Mouse (Mus musculus) midbrain, embryonic 16.5 days (tissue): Measurements from ENCODE around the gene Plxnc1. TPM values are rescaled to one million over a fixed set of nuclear protein-coding genes. Genes with fewer than 3 reads are reported as not detected.
A peak's percentile ranks its signal among the peaks of the same experiment; 100 is the strongest.

Experiments used
- ATAC-seq: fragments of 200-750 bp; cut with Nextera tagmentation; 2 replicates; pipeline ENCODE4 v1.8.0; 2017; ENCODE audit warnings: moderate TSS enrichment
- H3K27ac ChIP-seq: fragments of 300-500 bp; sonication (generic); 2 replicates; pipeline ENCODE4 v1.5.1; 2014; ENCODE audit warnings: mild to moderate bottlenecking, low read length, mixed read lengths
- H3K27me3 ChIP-seq: fragments of 300-500 bp; sonication (generic); 2 replicates; pipeline ENCODE4 v1.6.1; 2014; ENCODE audit warnings: low read depth, low read length, mixed read lengths; ENCODE audit not compliant: control insufficient read depth, insufficient read depth
- H3K36me3 ChIP-seq: fragments of 300-500 bp; sonication (generic); 2 replicates; pipeline ENCODE4 v1.6.1; 2014; ENCODE audit warnings: mild to moderate bottlenecking, low read length, moderate library complexity, mixed read lengths; ENCODE audit not compliant: control insufficient read depth, insufficient read depth
- H3K4me1 ChIP-seq: fragments of 300-500 bp; sonication (generic); 2 replicates; pipeline ENCODE4 v1.6.1; 2014; ENCODE audit warnings: mild to moderate bottlenecking, low read length, mixed read lengths; ENCODE audit not compliant: control insufficient read depth, insufficient read depth
- H3K4me2 ChIP-seq: fragments of 300-500 bp; sonication (generic); 2 replicates; pipeline ENCODE4 v1.6.1; 2014; ENCODE audit warnings: mild to moderate bottlenecking, low read length, mixed read lengths
- H3K4me3 ChIP-seq: fragments of 300-500 bp; sonication (generic); 2 replicates; pipeline ENCODE4 v1.5.1; 2014; ENCODE audit warnings: low read depth, mild to moderate bottlenecking, low read length, moderate library complexity, mixed read lengths
- H3K9ac ChIP-seq: fragments of 300-500 bp; sonication (generic); 2 replicates; pipeline ENCODE4 v1.6.1; 2014; ENCODE audit warnings: low read depth, low read length, mixed read lengths
- H3K9me3 ChIP-seq: fragments of 300-500 bp; sonication (generic); replicated peaks from 2 replicates; pipeline ENCODE4 v1.6.1; 2014; ENCODE audit warnings: mild to moderate bottlenecking, low read length, mixed read lengths; ENCODE audit not compliant: control insufficient read depth, poor library complexity, severe bottlenecking
- WGBS: fragments of 180-500 bp; shearing (Covaris S2); extraction: QIAGEN DNeasy Blood & Tissue Kit; methylation state at CpG from one replicate; pipeline ENCODE4 v1.1.7; 2014; 5-methylcytosine and 5-hydroxymethylcytosine counted together
- polyA plus RNA-seq: library from polyadenylated mRNA; unstranded; fragments of >200 nt; fragmentation: Nextera tagmentation; extraction: Ambion mirVana; gene quantifications from 2 replicates; pipeline ENCODE4 v1.2.1, GENCODE M21; 2015

Plxnc1 gene
- polyA plus RNA-seq, 1 experiment from 2014 or later = 14.6 TPM

DNA sequence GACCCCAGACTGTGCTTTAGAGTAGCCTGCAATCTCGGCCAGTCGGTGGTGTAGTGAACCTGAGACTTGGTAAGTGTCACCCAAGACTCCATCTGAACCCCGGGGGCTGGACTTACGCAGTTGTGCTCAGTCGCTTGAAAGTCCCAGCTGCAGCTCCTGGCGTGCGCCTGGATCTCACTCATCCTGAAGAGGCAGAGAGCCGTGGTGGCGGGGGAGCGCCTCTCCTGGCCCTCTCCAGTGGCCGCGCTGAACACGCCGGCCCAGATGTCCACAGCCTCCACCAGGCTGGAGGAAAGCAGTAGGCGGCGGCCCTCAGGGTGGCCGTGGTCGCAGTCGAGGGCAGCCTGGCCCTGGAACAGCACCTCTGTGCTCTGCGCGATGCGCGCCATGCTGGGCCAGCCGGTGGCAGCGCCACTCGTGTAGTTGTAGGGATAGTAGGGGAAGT is 1.2 kb downstream of the Plxnc1 start:
- Histone ChIP-seq H3K9ac (peak overlapping the region; percentile 95), H3K27me3 (no peaks in the 10 kb centered on the region), H3K27ac (peak overlapping the region; percentile 97), H3K36me3 (no peaks in the 10 kb centered on the region), H3K4me3 (peak overlapping the region; percentile 75), H3K4me2 (peak overlapping the region; percentile 83), H3K4me1 (peaks cover 33% of the 10 kb centered on the region), H3K9me3 (no peaks in the 10 kb centered on the region)
- ATAC-seq = no peak; the same call in 1 of the 2 replicates
- 0% methylated on average over 25 of the region's 26 CpGs for WGBS

GRCm38 (mm10) chr10:94942449-94943041 is 2.1 kb downstream of the Plxnc1 start:
- 0% methylated on average over 17 of the region's 17 CpGs for WGBS
- H3K9me3 ChIP-seq = no peaks in the 10 kb centered on the region
- no peaks in the 10 kb centered on the region for H3K36me3 ChIP-seq
- peaks cover 36% of the 10 kb centered on the region for H3K4me1 ChIP-seq
- peak overlapping the region; percentile 83 for H3K4me2 ChIP-seq
- peak; percentile 18; the same call in 1 of the 2 replicates for ATAC-seq
- H3K27me3 ChIP-seq = no peaks in the 10 kb centered on the region
- peak overlapping the region; percentile 95 for H3K9ac ChIP-seq
- H3K4me3 ChIP-seq = peak overlapping the region; percentile 75
- peak overlapping the region; percentile 97 for H3K27ac ChIP-seq

DNA sequence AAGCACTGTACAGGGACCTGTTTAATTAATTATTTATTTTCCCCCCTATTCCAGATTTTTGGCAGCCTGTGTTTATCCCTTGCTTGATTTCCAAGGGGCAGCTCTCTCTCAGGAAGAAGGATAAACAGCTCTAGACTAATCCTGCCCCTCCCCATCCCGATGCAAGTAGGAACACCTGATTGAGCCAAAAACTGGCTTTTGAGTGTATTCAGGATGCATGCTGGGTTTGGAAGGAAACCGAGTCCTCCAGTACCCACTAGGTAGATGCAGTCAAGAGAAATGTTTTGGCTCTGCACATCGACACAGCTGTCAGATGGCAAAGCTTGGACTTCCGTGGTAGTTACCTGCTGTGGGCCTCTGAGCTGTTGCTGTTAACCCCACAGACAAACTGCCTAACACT is 3.1 kb downstream of the Plxnc1 start:
- WGBS = under 1% methylated on average over 4 of the region's 4 CpGs
- Histone ChIP-seq H3K4me2 (peak overlapping the region; percentile 83), H3K27me3 (no peaks in the 10 kb centered on the region), H3K36me3 (no peaks in the 10 kb centered on the region), H3K27ac (peak overlapping the region; percentile 61; the same call in 1 of the 2 replicates), H3K4me1 (peaks cover 36% of the 10 kb centered on the region), H3K9ac (peak overlapping the region; percentile 95), H3K4me3 (peak overlapping the region; percentile 75), H3K9me3 (no peaks in the 10 kb centered on the region)
- no peak for ATAC-seq

DNA sequence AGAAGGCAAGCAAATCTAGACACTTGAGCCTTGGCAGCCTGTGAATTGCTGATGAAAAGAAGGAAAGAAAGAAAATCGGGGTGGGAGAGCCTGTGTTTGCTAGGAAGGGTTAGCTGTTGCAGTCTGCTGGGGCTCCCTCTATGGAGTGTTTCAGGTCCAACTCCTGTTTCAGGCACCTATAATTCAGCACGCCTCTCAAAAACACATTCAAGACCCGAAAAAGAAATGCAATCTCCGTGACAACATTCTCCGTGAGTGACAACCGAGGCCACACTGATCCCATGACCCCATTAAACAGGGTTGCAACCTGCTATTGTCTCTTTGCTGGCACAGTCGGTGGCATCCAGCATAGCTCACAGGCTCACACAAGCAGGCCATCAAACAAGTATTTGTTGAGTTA is 3.8 kb downstream of the Plxnc1 start:
- Histone ChIP-seq H3K4me1 (peaks cover 31% of the 10 kb centered on the region), H3K36me3 (no peaks in the 10 kb centered on the region), H3K9me3 (no peaks in the 10 kb centered on the region), H3K4me2 (peak overlapping the region; percentile 83), H3K9ac (peak overlapping the region; percentile 49), H3K27me3 (no peaks in the 10 kb centered on the region), H3K4me3 (peak overlapping the region; percentile 37), H3K27ac (peak overlapping the region; percentile 67)
- WGBS = 2% methylated on average over 7 of the region's 7 CpGs
- ATAC-seq = no peak

DNA sequence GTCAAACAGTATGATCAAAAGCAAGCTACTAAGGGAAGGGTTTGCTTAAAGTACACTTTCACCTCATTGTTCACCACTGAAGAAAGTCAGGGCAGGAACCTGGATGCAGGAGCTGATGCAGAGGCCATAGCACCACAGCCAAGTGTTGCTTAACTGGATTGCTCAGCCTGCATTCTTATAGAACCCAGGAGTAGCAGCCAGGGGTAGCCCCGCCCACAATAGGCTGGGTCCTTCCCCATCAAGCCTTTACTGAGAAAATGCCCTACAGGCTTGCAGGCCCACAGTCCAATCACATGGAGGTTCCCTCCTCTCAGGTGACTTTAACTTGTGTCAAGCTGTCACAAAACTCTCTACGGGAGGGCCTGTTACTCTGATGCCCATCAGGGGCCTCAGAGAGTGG is 4.6 kb downstream of the Plxnc1 start:
- ATAC-seq = no peak

DNA sequence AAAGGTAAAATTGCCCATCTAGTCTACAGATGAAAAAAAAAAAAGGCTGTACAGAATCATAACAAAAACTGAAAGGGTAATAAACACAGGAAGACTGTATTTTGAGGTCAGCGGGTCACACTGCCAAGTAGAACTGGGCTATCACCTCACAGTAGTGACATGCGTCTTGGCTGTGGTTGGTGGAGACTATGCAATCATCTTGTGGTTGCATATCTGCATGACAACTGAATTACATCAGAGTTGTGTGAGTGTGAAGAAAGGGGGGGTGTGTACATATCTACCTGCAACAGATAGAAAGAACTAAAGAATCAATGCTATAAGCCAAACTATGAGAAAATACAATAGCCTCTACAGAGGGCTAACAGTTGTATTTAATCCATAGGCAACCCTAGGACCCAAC is 5.7 kb downstream of the Plxnc1 start:
- Histone ChIP-seq H3K4me2 (no peak overlapping the region), H3K9ac (no peak overlapping the region), H3K4me1 (peaks cover 32% of the 10 kb centered on the region), H3K27me3 (no peaks in the 10 kb centered on the region), H3K9me3 (no peaks in the 10 kb centered on the region), H3K4me3 (no peak overlapping the region), H3K36me3 (no peaks in the 10 kb centered on the region), H3K27ac (no peak overlapping the region)
- 94% methylated on average over 2 of the region's 2 CpGs for WGBS
- ATAC-seq = no peak

More for the DNA sequence above, 4.6 kb downstream of the Plxnc1 start:
- Histone ChIP-seq H3K4me1 (peaks cover 30% of the 10 kb centered on the region), H3K36me3 (no peaks in the 10 kb centered on the region), H3K4me3 (peak overlapping the region; percentile 37), H3K4me2 (peak overlapping the region; percentile 83), H3K27me3 (no peaks in the 10 kb centered on the region), H3K27ac (peak overlapping the region; percentile 67; the same call in 1 of the 2 replicates), H3K9ac (peak overlapping the region; percentile 49), H3K9me3 (no peaks in the 10 kb centered on the region)
- WGBS = 27% methylated on average over 2 of the region's 2 CpGs

DNA sequence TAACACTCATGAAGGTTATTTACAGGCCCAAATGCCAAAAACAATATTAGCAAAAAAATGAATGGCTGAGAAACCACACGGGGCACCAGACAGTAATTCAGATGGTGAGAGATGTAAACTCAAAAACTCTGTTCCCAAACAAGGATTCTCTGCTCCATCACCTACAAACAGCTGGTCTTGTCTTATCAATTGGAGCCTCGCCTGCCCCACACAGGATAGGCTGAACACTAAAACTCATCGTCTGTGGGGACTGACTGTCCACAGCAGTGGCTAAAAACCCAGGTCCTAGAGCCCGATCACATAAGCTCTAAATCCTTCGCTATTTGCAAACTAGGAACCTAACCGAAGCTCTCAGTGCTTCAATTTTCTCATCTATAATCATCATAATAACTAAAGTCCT is 6.3 kb downstream of the Plxnc1 start:
- Histone ChIP-seq H3K4me2 (no peak overlapping the region), H3K27me3 (no peaks in the 10 kb centered on the region), H3K9me3 (no peaks in the 10 kb centered on the region), H3K4me1 (peaks cover 36% of the 10 kb centered on the region), H3K27ac (no peak overlapping the region), H3K9ac (no peak overlapping the region), H3K36me3 (no peaks in the 10 kb centered on the region), H3K4me3 (no peak overlapping the region)
- ATAC-seq = no peak
- WGBS = 83% methylated on average over 6 of the region's 6 CpGs

GRCm38 (mm10) chr10:94935270-94935669 is 9.4 kb downstream of the Plxnc1 start:
- no peaks in the 10 kb centered on the region for H3K36me3 ChIP-seq
- no peak for ATAC-seq
- no peak overlapping the region for H3K4me2 ChIP-seq
- 91% methylated on average over 4 of the region's 4 CpGs for WGBS
- H3K4me3 ChIP-seq = no peak overlapping the region
- H3K27ac ChIP-seq = no peak overlapping the region
- H3K9me3 ChIP-seq = no peaks in the 10 kb centered on the region
- peaks cover 29% of the 10 kb centered on the region for H3K4me1 ChIP-seq
- no peaks in the 10 kb centered on the region for H3K27me3 ChIP-seq
- no peak overlapping the region for H3K9ac ChIP-seq

GRCm38 (mm10) chr10:94934151-94934614 is 10.5 kb downstream of the Plxnc1 start:
- WGBS = 82% methylated on average over 9 of the region's 9 CpGs
- Histone ChIP-seq H3K4me1 (peaks cover 20% of the 10 kb centered on the region), H3K27me3 (no peaks in the 10 kb centered on the region), H3K9me3 (no peaks in the 10 kb centered on the region), H3K9ac (no peak overlapping the region), H3K27ac (no peak overlapping the region), H3K36me3 (no peaks in the 10 kb centered on the region), H3K4me3 (no peak overlapping the region), H3K4me2 (no peak overlapping the region)
- ATAC-seq = no peak
